Comparison of ENCODE assay signal across 22 mouse cellular contexts in genomic region chr2:116652106-116652505, GRCm38 (mm10).
DNase-seq lines count a peak whose midpoint lies in the region; ATAC-seq and TF ChIP-seq lines count a peak whose summit lies in the region.
"Had no signal": no experiment of that assay in that cellular context is flagged by ENCODE, and none has a peak within 500 bp of the region (broad histone marks: within the 10 kb centered on the region; RNA-seq: fewer than 3 reads in every experiment).

No protein-coding gene starts in this region.

- H3K36me3 ChIP-seq in hindbrain, postnatal 0 days (ENCODE audit: insufficient read depth, low read length): no peaks in the 10 kb centered on the region
- H3K36me3 ChIP-seq in hindbrain, embryonic 16.5 days (ENCODE audit: control insufficient read depth, insufficient read depth, low read length): no peaks in the 10 kb centered on the region
- H3K36me3 ChIP-seq in lung, embryonic 14.5 days (ENCODE audit: insufficient read depth): no peaks in the 10 kb centered on the region
- no peaks in the 10 kb centered on the region for H3K36me3 ChIP-seq in CH12.LX (replicated peaks in 1 of 2; ENCODE audit: control insufficient read depth in 1 of 2, insufficient read depth in 1 of 2, low read length in 1 of 2)
- H3K36me3 ChIP-seq: forebrain, embryonic 15.5 days; heart, embryonic 15.5 days; neural tube, embryonic 12.5 days had no signal

- dilution Hi-C loops in CH12.LX (cut with MboI; ENCODE audit: extremely low pct_ligation_motif_present, extremely low pct_unique_long_range_greater_than_20kb, low sequenced_read_pairs): no loop called here

- H3K4me2 ChIP-seq in hindbrain, postnatal 0 days (ENCODE audit: low read depth, low read length): no peak overlapping the region
- no peak overlapping the region for H3K4me2 ChIP-seq in hindbrain, embryonic 16.5 days (ENCODE audit: low read length)
- H3K4me2 ChIP-seq in lung, embryonic 14.5 days: no peak overlapping the region
- no peak overlapping the region for H3K4me2 ChIP-seq in CH12.LX (ENCODE audit: insufficient read depth, low read depth, poor library complexity, severe bottlenecking)
- H3K4me2 ChIP-seq: forebrain, embryonic 15.5 days; heart, embryonic 15.5 days; liver, embryonic 11.5 days; neural tube, embryonic 12.5 days had no signal

- H3K79me2 ChIP-seq in CH12.LX (replicated peaks; ENCODE audit: control insufficient read depth, extremely low read depth, insufficient read depth, poor library complexity, severe bottlenecking): no peaks in the 10 kb centered on the region

- no peak for TF ChIP-seq POLR2A in CH12.LX (IDR thresholded peaks at IDR 0.05; ENCODE audit: low read depth, low read length)

- TF ChIP-seq EP300 in CH12.LX (IDR thresholded peaks at IDR 0.05; ENCODE audit: low read length): no peak

- no peak for ATAC-seq in hindbrain, postnatal 0 days
- ATAC-seq in hindbrain, embryonic 16.5 days: no peak
- ATAC-seq in lung, embryonic 14.5 days (ENCODE audit: insufficient read depth): no peak
- ATAC-seq: activated CD4-positive, CD25-positive, alpha-beta regulatory T cell, adult 4 months; CD4-positive, CD25-positive, alpha-beta regulatory T cell, adult 4 months; forebrain, embryonic 15.5 days had no signal

- H3K4me3 ChIP-seq in hindbrain, postnatal 0 days (ENCODE audit: low read length): no peak overlapping the region
- H3K4me3 ChIP-seq in hindbrain, embryonic 16.5 days (ENCODE audit: low read length): no peak overlapping the region
- H3K4me3 ChIP-seq in lung, embryonic 14.5 days (ENCODE audit: low read depth, low read length): no peak overlapping the region
- no peak overlapping the region for H3K4me3 ChIP-seq in CH12.LX (replicated peaks in 1 of 3; ENCODE audit: low read depth in 2 of 3, low read length in 2 of 3, poor library complexity in 1 of 3)
- H3K4me3 ChIP-seq: forebrain, embryonic 15.5 days; heart, embryonic 15.5 days; megakaryocyte, embryonic 14.5 days; neural tube, embryonic 12.5 days had no signal

- H3K27me3 ChIP-seq in hindbrain, postnatal 0 days (ENCODE audit: insufficient read depth, low read length): no peaks in the 10 kb centered on the region
- H3K27me3 ChIP-seq in hindbrain, embryonic 16.5 days (replicated peaks; ENCODE audit: control insufficient read depth, insufficient read depth, low read length): no peaks in the 10 kb centered on the region
- H3K27me3 ChIP-seq in lung, embryonic 14.5 days (ENCODE audit: insufficient read depth, low read length): no peaks in the 10 kb centered on the region
- H3K27me3 ChIP-seq in CH12.LX (replicated peaks): no peaks in the 10 kb centered on the region
- H3K27me3 ChIP-seq: forebrain, embryonic 15.5 days; heart, embryonic 15.5 days; megakaryocyte, embryonic 14.5 days; neural tube, embryonic 12.5 days had no signal

- DNase-seq in hindbrain, postnatal 0 days (ENCODE audit: low spot score): no peak
- DNase-seq in lung, embryonic 14.5 days: peak; percentile 3
- DNase-seq in lung, postnatal 14 days: no peak
- DNase-seq in CH12.LX (ENCODE audit: extremely low read depth) (peak; percentile 12), R1 (ENCODE audit: low read depth, low spot score) (peak; percentile 23), liver (no peak)
- DNase-seq: adrenal gland, postnatal 14 days; cerebellum, adult 11-12 months; heart, adult 11 months; layer of hippocampus, postnatal 36 days; left cerebral cortex, postnatal 4 days; lung, adult 2 months; right cerebral cortex, postnatal 25 days; thymus, postnatal 36 days had no signal

- in situ Hi-C loops in CH12.LX (cut with MboI; ENCODE audit: low pct_ligation_motif_present, low pct_unique_long_range_greater_than_20kb, low sequenced_read_pairs): no loop called here

- H3K9ac ChIP-seq in hindbrain, postnatal 0 days (replicated peaks; ENCODE audit: low read length): no peak overlapping the region
- no peak overlapping the region for H3K9ac ChIP-seq in hindbrain, embryonic 16.5 days (ENCODE audit: low read depth, low read length)
- H3K9ac ChIP-seq in lung, embryonic 14.5 days: no peak overlapping the region
- no peak overlapping the region for H3K9ac ChIP-seq in CH12.LX (ENCODE audit: insufficient read depth, low read depth)
- H3K9ac ChIP-seq: forebrain, embryonic 15.5 days; heart, embryonic 15.5 days; neural tube, embryonic 12.5 days had no signal

- TF ChIP-seq RAD21 in CH12.LX (IDR thresholded peaks at IDR 0.05; ENCODE audit: low read depth, low read length): peak; percentile 51

- no peaks in the 10 kb centered on the region for H3K9me3 ChIP-seq in hindbrain, postnatal 0 days (ENCODE audit: low read length)
- no peaks in the 10 kb centered on the region for H3K9me3 ChIP-seq in hindbrain, embryonic 16.5 days (ENCODE audit: control insufficient read depth, low read length)
- H3K9me3 ChIP-seq in lung, embryonic 14.5 days (ENCODE audit: low read depth, low read length): no peaks in the 10 kb centered on the region
- no peaks in the 10 kb centered on the region for H3K9me3 ChIP-seq in CH12.LX (replicated peaks; ENCODE audit: low read length)
- H3K9me3 ChIP-seq: forebrain, embryonic 15.5 days; heart, embryonic 15.5 days; megakaryocyte, embryonic 14.5 days; neural tube, embryonic 12.5 days had no signal

- whole genome bisulfite sequencing in hindbrain, postnatal 0 days: 86% methylated on average over 6 of the region's 6 CpGs
- 82% methylated on average over 6 of the region's 6 CpGs for WGBS in hindbrain, embryonic 16.5 days
- 84% methylated on average over 6 of the region's 6 CpGs for WGBS in lung, embryonic 14.5 days

- no peak overlapping the region for H3K27ac ChIP-seq in hindbrain, postnatal 0 days
- H3K27ac ChIP-seq in hindbrain, embryonic 16.5 days (ENCODE audit: low read depth, low read length): no peak overlapping the region
- H3K27ac ChIP-seq in lung, embryonic 14.5 days (ENCODE audit: low read depth): no peak overlapping the region
- no peak overlapping the region for H3K27ac ChIP-seq in CH12.LX (ENCODE audit: insufficient read depth, low read depth)
- H3K27ac ChIP-seq: forebrain, embryonic 15.5 days; heart, embryonic 15.5 days; neural tube, embryonic 12.5 days had no signal

- peak; percentile 42 for TF ChIP-seq CTCF in hindbrain, postnatal 0 days (IDR thresholded peaks at IDR 0.05; ENCODE audit: low read depth)
- TF ChIP-seq CTCF in lung, embryonic 14.5 days (IDR thresholded peaks at IDR 0.05; ENCODE audit: low read depth): peak; percentile 25; the same call in 1 of the 2 replicates
- TF ChIP-seq CTCF in CH12.LX (conservative IDR thresholded peaks at IDR 0.05 in 1 of 2, IDR thresholded peaks at IDR 0.05 in 1 of 2; ENCODE audit: low read depth in 2 of 2, low read length in 2 of 2): peak in 1 of 2 experiments; percentile 49; a peak in 2 of 4 replicates

- no peaks in the 10 kb centered on the region for H3K4me1 ChIP-seq in hindbrain, postnatal 0 days (ENCODE audit: insufficient read depth, low read length)
- H3K4me1 ChIP-seq in hindbrain, embryonic 16.5 days (ENCODE audit: control insufficient read depth, insufficient read depth, low read depth, low read length): no peaks in the 10 kb centered on the region
- H3K4me1 ChIP-seq in lung, embryonic 14.5 days (ENCODE audit: insufficient read depth): no peaks in the 10 kb centered on the region
- no peaks in the 10 kb centered on the region for H3K4me1 ChIP-seq in CH12.LX (ENCODE audit: control insufficient read depth in 1 of 2, insufficient read depth in 2 of 2)
- H3K4me1 ChIP-seq: forebrain, embryonic 15.5 days; heart, embryonic 15.5 days; megakaryocyte, embryonic 14.5 days; neural tube, embryonic 12.5 days had no signal

TF ChIP-seq in CH12.LX, 34 proteins besides CTCF, POLR2A, EP300 and RAD21:
- TF ChIP-seq MEF2A (IDR thresholded peaks at IDR 0.05; ENCODE audit: borderline replicate concordance, low read depth, low read length) (no peak), SMC3 (IDR thresholded peaks at IDR 0.05; ENCODE audit: low read depth, low read length) (peak; percentile 26; the same call in 1 of the 2 replicates), ZKSCAN1 (IDR thresholded peaks at IDR 0.05; ENCODE audit: borderline replicate concordance, low read depth, low read length) (no peak)

Comparison
In these comparisons a context has a peak if more than half of its experiments do, and no peak if none do; other contexts are left out.
1. DNase-seq: peak in lung, embryonic 14.5 days (single experiment), CH12.LX (single experiment) and R1 (single experiment); none in hindbrain, postnatal 0 days (single experiment), lung, postnatal 14 days (single experiment) and liver (single experiment).